Mouse (Mus musculus): ENCODE measurements around the gene Mthfd1. TPM values are rescaled to one million over a fixed set of nuclear protein-coding genes. Genes with fewer than 3 reads are reported as not detected.

Mthfd1 gene
- total and polyA plus RNA-seq, 3 experiments, result 208 to 231 TPM; not detected in 1

DNA sequence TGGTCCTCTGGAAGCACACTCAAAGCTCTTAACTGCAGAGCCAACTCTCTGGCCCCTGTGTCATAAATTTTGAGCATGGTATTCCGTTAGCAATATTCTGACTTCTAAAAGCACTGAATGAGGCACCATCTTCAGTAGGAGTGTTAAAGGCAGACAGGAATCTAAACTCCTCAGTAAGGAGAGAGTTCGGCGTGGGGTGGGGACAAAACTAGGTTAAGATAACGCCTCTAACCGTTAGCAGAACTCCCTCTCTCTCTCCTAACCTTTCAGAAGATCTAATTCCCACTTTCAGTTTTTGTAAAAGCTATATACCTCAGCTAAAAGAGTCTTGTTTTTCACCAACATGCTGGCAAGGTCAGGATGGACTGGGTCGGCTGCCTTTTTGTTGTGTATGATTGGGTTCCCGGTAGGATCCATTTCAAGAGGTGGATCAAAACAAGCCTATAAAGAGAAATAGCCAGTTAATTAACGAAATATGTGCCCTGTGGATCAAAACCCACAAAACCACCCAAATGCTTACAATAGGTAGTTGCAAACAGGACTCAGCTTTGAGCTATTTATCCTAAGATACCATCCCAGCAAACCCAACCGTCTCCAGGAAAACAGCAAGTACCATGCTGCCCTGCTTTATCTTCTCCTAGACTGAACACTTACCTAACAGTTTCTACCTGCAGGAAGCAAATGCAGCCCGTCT is 15.8 kb upstream of the Mthfd1 start:
- Histone ChIP-seq H3K4me1 (ENCODE audit: control insufficient read depth in 1 of 2, insufficient read depth in 2 of 2, low read length in 2 of 2) (peaks cover 29 to 40% of the 10 kb centered on the region in 2 experiments), H3K27ac (ENCODE audit: control insufficient read depth, low read depth, low read length) (peak overlapping the region; percentile 100), H3K27me3 (ENCODE audit: control insufficient read depth in 1 of 2, insufficient read depth in 2 of 2, low read length in 2 of 2) (no peaks in the 10 kb centered on the region), H3K9ac (ENCODE audit: control insufficient read depth, low read depth, low read length, poor library complexity, severe bottlenecking) (peak overlapping the region; percentile 77), H3K4me3 (ENCODE audit: control insufficient read depth in 1 of 2, insufficient read depth in 1 of 2, low read depth in 2 of 2, low read length in 2 of 2) (peak overlapping the region; percentile 50 to 77), H3K79me2 (ENCODE audit: control insufficient read depth, insufficient read depth, low read length, poor library complexity) (peaks cover 4% of the 10 kb centered on the region; the same call in 1 of the 2 replicates), H3K36me3 (ENCODE audit: control insufficient read depth in 1 of 2, insufficient read depth in 2 of 2, low read length in 2 of 2) (peaks cover 0 to 45% of the 10 kb centered on the region in 2 experiments; a peak in 2 of 4 replicates), H3K9me3 (replicated peaks; ENCODE audit: insufficient read depth, low read length) (no peaks in the 10 kb centered on the region)
- peak; percentile 76 for DNase-seq (ENCODE audit: low read depth, low spot score)
- TF ChIP-seq GABPA (IDR thresholded peaks at IDR 0.05; ENCODE audit: low read depth, low read length) (no peak), TCF12 (IDR thresholded peaks at IDR 0.05; ENCODE audit: low read depth, low read length) (peak; percentile 81), TBP (IDR thresholded peaks at IDR 0.05; ENCODE audit: low read depth, low read length) (peak; percentile 84), ZNF384 (IDR thresholded peaks at IDR 0.05; ENCODE audit: low read depth, low read length) (no peak), E2F4 (IDR thresholded peaks at IDR 0.05; ENCODE audit: borderline replicate concordance, low read depth, low read length) (no peak), EP300 (IDR thresholded peaks at IDR 0.05; ENCODE audit: low read depth in 1 of 2, low read length in 2 of 2) (peak; percentile 80 to 85), ZMIZ1 (IDR thresholded peaks at IDR 0.05; ENCODE audit: low read depth, low read length) (peak; percentile 92), POLR2AphosphoS2 (IDR thresholded peaks at IDR 0.05; ENCODE audit: low read length) (peak; percentile 76; the same call in 1 of the 2 replicates), MYB (IDR thresholded peaks at IDR 0.05; ENCODE audit: low read depth, low read length) (peak; percentile 90), UBTF (IDR thresholded peaks at IDR 0.05; ENCODE audit: borderline replicate concordance, insufficient read depth, low read depth, low read length) (no peak), SMC3 (IDR thresholded peaks at IDR 0.05; ENCODE audit: low read depth, low read length) (no peak), BHLHE40 (IDR thresholded peaks at IDR 0.05; ENCODE audit: borderline replicate concordance, low read depth, low read length) (no peak), SIN3A (IDR thresholded peaks at IDR 0.05; ENCODE audit: low read length) (peak; percentile 81), MYC (IDR thresholded peaks at IDR 0.05; ENCODE audit: low read depth, low read length) (peak; percentile 59; the same call in 1 of the 2 replicates), GATA1 (IDR thresholded peaks at IDR 0.05; ENCODE audit: low read depth, low read length) (peak; percentile 81), KAT2A (conservative IDR thresholded peaks at IDR 0.05; ENCODE audit: low read depth, low read length) (no peak), POLR2A (IDR thresholded peaks at IDR 0.05; ENCODE audit: control insufficient read depth in 1 of 2, insufficient read depth in 1 of 2, low read depth in 1 of 2, low read length in 2 of 2, poor library complexity in 1 of 2) (peak in 1 of 2 experiments; percentile 65; a peak in 2 of 4 replicates), MAFK (IDR thresholded peaks at IDR 0.05; ENCODE audit: borderline replicate concordance, low read depth, low read length) (no peak), ETS1 (IDR thresholded peaks at IDR 0.05; ENCODE audit: low read depth, low read length) (peak; percentile 63), JUND (IDR thresholded peaks at IDR 0.05; ENCODE audit: low read depth, low read length) (no peak), MAZ (IDR thresholded peaks at IDR 0.05; ENCODE audit: low read depth, low read length) (no peak), TAL1 (IDR thresholded peaks at IDR 0.05; ENCODE audit: low read length) (no peak), NELFE (IDR thresholded peaks at IDR 0.05; ENCODE audit: low read depth, low read length) (peak; percentile 60), MEF2A (IDR thresholded peaks at IDR 0.05; ENCODE audit: extremely low read depth, insufficient replicate concordance, low read depth, low read length, poor library complexity, severe bottlenecking) (no peak), MXI1 (IDR thresholded peaks at IDR 0.05; ENCODE audit: low read depth, low read length) (0 out of 2 replicates have a peak, but pooled peaks have one; percentile 37), RCOR1 (IDR thresholded peaks at IDR 0.05; ENCODE audit: low read depth, low read length) (peak; percentile 60), CTCF (IDR thresholded peaks at IDR 0.05 in 2 of 3, conservative IDR thresholded peaks at IDR 0.05 in 1 of 3; ENCODE audit: control insufficient read depth in 1 of 3, insufficient read depth in 1 of 3, low read depth in 2 of 3, low read length in 3 of 3, poor library complexity in 1 of 3, severe bottlenecking in 1 of 3) (no peak), RAD21 (IDR thresholded peaks at IDR 0.05; ENCODE audit: low read depth, low read length) (no peak), MAX (IDR thresholded peaks at IDR 0.05; ENCODE audit: low read length) (peak; percentile 48; the same call in 1 of the 2 replicates)

Measured in MEL (cell line).